Mouse (Mus musculus): ENCODE results near the gene Rabggtb.

The Rabggtb gene

GRCm38 (mm10) chr3:153906136-153906871 is 6.5 kb downstream of the Rabggtb start, which contains the start of gene Msh4:
Gene Msh4, minus strand, starts transcription at chr3:153906138.
- H3K27me3 ChIP-seq (ENCODE audit: control insufficient read depth, insufficient read depth, low read length, poor library complexity, severe bottlenecking) = no peaks in the 10 kb centered on the region
- H3K36me3 ChIP-seq (ENCODE audit: control insufficient read depth, insufficient read depth, low read length, poor library complexity, severe bottlenecking) = peaks cover 23% of the 10 kb centered on the region
- DNase-seq (ENCODE audit: low read depth, low spot score) = no peak

GRCm38 (mm10) chr3:153905251-153906135 is 7.3 kb downstream of the Rabggtb start:
- Histone ChIP-seq H3K27me3 (ENCODE audit: control insufficient read depth, insufficient read depth, low read length, poor library complexity, severe bottlenecking) (no peaks in the 10 kb centered on the region), H3K36me3 (ENCODE audit: control insufficient read depth, insufficient read depth, low read length, poor library complexity, severe bottlenecking) (peaks cover 21% of the 10 kb centered on the region)
- DNase-seq (ENCODE audit: low read depth, low spot score) = no peak

- H3K27me3 ChIP-seq (ENCODE audit: control insufficient read depth, insufficient read depth, low read length, poor library complexity, severe bottlenecking) = no peaks in the 10 kb centered on the region
- peak; percentile 33 for DNase-seq (ENCODE audit: low read depth, low spot score)
- peaks cover 19% of the 10 kb centered on the region for H3K36me3 ChIP-seq (ENCODE audit: control insufficient read depth, insufficient read depth, low read length, poor library complexity, severe bottlenecking)
Observed at GRCm38 (mm10) chr3:153904586-153904985, 8.2 kb downstream of the Rabggtb start.

- H3K36me3 ChIP-seq (ENCODE audit: control insufficient read depth, insufficient read depth, low read length, poor library complexity, severe bottlenecking) = peaks cover 6% of the 10 kb centered on the region; the same call in 1 of the 2 replicates
- DNase-seq (ENCODE audit: low read depth, low spot score) = no peak
- H3K27me3 ChIP-seq (ENCODE audit: control insufficient read depth, insufficient read depth, low read length, poor library complexity, severe bottlenecking) = no peaks in the 10 kb centered on the region
Observed at GRCm38 (mm10) chr3:153902595-153902994, 10.2 kb downstream of the Rabggtb start.

GRCm38 (mm10) chr3:153901904-153902303 is 10.9 kb downstream of the Rabggtb start:
- DNase-seq (ENCODE audit: low read depth, low spot score) = no peak
- Histone ChIP-seq H3K36me3 (ENCODE audit: control insufficient read depth, insufficient read depth, low read length, poor library complexity, severe bottlenecking) (peaks cover 6% of the 10 kb centered on the region; the same call in 1 of the 2 replicates), H3K27me3 (ENCODE audit: control insufficient read depth, insufficient read depth, low read length, poor library complexity, severe bottlenecking) (no peaks in the 10 kb centered on the region)

GRCm38 (mm10) chr3:153897216-153897615 is 15.6 kb downstream of the Rabggtb start:
- no peaks in the 10 kb centered on the region for H3K27me3 ChIP-seq (ENCODE audit: control insufficient read depth, insufficient read depth, low read length, poor library complexity, severe bottlenecking)
- H3K36me3 ChIP-seq (ENCODE audit: control insufficient read depth, insufficient read depth, low read length, poor library complexity, severe bottlenecking) = no peaks in the 10 kb centered on the region
- DNase-seq (ENCODE audit: low read depth, low spot score) = no peak

GRCm38 (mm10) chr3:153895454-153895853 is 17.4 kb downstream of the Rabggtb start:
- no peak for DNase-seq (ENCODE audit: low read depth, low spot score)
- no peaks in the 10 kb centered on the region for H3K27me3 ChIP-seq (ENCODE audit: control insufficient read depth, insufficient read depth, low read length, poor library complexity, severe bottlenecking)
- H3K36me3 ChIP-seq (ENCODE audit: control insufficient read depth, insufficient read depth, low read length, poor library complexity, severe bottlenecking) = no peaks in the 10 kb centered on the region

- H3K36me3 ChIP-seq (ENCODE audit: control insufficient read depth, insufficient read depth, low read length, poor library complexity, severe bottlenecking) = no peaks in the 10 kb centered on the region
- DNase-seq (ENCODE audit: low read depth, low spot score) = no peak
- no peaks in the 10 kb centered on the region for H3K27me3 ChIP-seq (ENCODE audit: control insufficient read depth, insufficient read depth, low read length, poor library complexity, severe bottlenecking)
Observed at GRCm38 (mm10) chr3:153889188-153889781, 23.5 kb downstream of the Rabggtb start.

GRCm38 (mm10) chr3:153888141-153888540 is 24.7 kb downstream of the Rabggtb start:
- H3K27me3 ChIP-seq (ENCODE audit: control insufficient read depth, insufficient read depth, low read length, poor library complexity, severe bottlenecking) = no peaks in the 10 kb centered on the region
- no peaks in the 10 kb centered on the region for H3K36me3 ChIP-seq (ENCODE audit: control insufficient read depth, insufficient read depth, low read length, poor library complexity, severe bottlenecking)
- no peak for DNase-seq (ENCODE audit: low read depth, low spot score)

- Histone ChIP-seq H3K27me3 (ENCODE audit: control insufficient read depth, insufficient read depth, low read length, poor library complexity, severe bottlenecking) (no peaks in the 10 kb centered on the region), H3K36me3 (ENCODE audit: control insufficient read depth, insufficient read depth, low read length, poor library complexity, severe bottlenecking) (no peaks in the 10 kb centered on the region)
- DNase-seq (ENCODE audit: low read depth, low spot score) = no peak
Observed at GRCm38 (mm10) chr3:153886296-153886695, 26.5 kb downstream of the Rabggtb start.

- H3K27me3 ChIP-seq (ENCODE audit: control insufficient read depth, insufficient read depth, low read length, poor library complexity, severe bottlenecking) = no peaks in the 10 kb centered on the region
- H3K36me3 ChIP-seq (ENCODE audit: control insufficient read depth, insufficient read depth, low read length, poor library complexity, severe bottlenecking) = no peaks in the 10 kb centered on the region
- no peak for DNase-seq (ENCODE audit: low read depth, low spot score)
Observed at GRCm38 (mm10) chr3:153871396-153871795, 41.4 kb downstream of the Rabggtb start.

GRCm38 (mm10) chr3:153867149-153868136 is 45.4 kb downstream of the Rabggtb start:
- no peak for DNase-seq (ENCODE audit: low read depth, low spot score)
- H3K36me3 ChIP-seq (ENCODE audit: control insufficient read depth, insufficient read depth, low read length, poor library complexity, severe bottlenecking) = no peaks in the 10 kb centered on the region
- no peaks in the 10 kb centered on the region for H3K27me3 ChIP-seq (ENCODE audit: control insufficient read depth, insufficient read depth, low read length, poor library complexity, severe bottlenecking)

GRCm38 (mm10) chr3:153864636-153865429 is 48.0 kb downstream of the Rabggtb start:
- no peaks in the 10 kb centered on the region for H3K27me3 ChIP-seq (ENCODE audit: control insufficient read depth, insufficient read depth, low read length, poor library complexity, severe bottlenecking)
- no peaks in the 10 kb centered on the region for H3K36me3 ChIP-seq (ENCODE audit: control insufficient read depth, insufficient read depth, low read length, poor library complexity, severe bottlenecking)
- DNase-seq (ENCODE audit: low read depth, low spot score) = no peak

Measured in splenic B cell, adult 2 months (primary cell).